Mouse (Mus musculus) liver, adult 2 months (tissue): ENCODE measurements around the gene Nr2f6. TPM values are rescaled to one million over a fixed set of nuclear protein-coding genes. Genes with fewer than 3 reads are reported as not detected.

Experiments used
- DNase-seq: peaks from one replicate; pipeline ENCODE4 v3.0.0-alpha.2; 2011; ENCODE audit warnings: low read depth, low spot score; ENCODE audit errors: extremely low read depth
- H3K27ac ChIP-seq: fragments of 200-500 bp; replicated peaks from 2 replicates; pipeline ENCODE4 v1.5.1; 2012; ENCODE audit warnings: low read depth, mild to moderate bottlenecking, control low read depth, inconsistent platforms, low read length; ENCODE audit not compliant: insufficient read depth
- H3K27me3 ChIP-seq: fragments of 200-500 bp; 2 replicates; pipeline ENCODE4 v1.6.1; 2012; ENCODE audit warnings: mild to moderate bottlenecking, moderate library complexity, low read length, inconsistent platforms; ENCODE audit not compliant: control insufficient read depth, insufficient read depth
- H3K36me3 ChIP-seq: fragments of 200-500 bp; 2 replicates; pipeline ENCODE4 v1.6.1; 2012; ENCODE audit warnings: low read length, inconsistent platforms; ENCODE audit not compliant: control insufficient read depth, insufficient read depth
- H3K4me1 ChIP-seq: fragments of 200-500 bp; 2 replicates; pipeline ENCODE4 v1.6.1; 2011; ENCODE audit warnings: low read length; ENCODE audit not compliant: control insufficient read depth, insufficient read depth
- H3K4me3 ChIP-seq: fragments of 200-500 bp; 2 replicates; pipeline ENCODE4 v1.5.1; 2011; ENCODE audit warnings: low read depth, mild to moderate bottlenecking, control low read depth, low read length, moderate library complexity; ENCODE audit not compliant: insufficient read depth
- H3K79me2 ChIP-seq: fragments of 200-500 bp; 2 replicates; pipeline ENCODE4 v1.6.1; 2012; ENCODE audit warnings: inconsistent platforms, mild to moderate bottlenecking, low read length, moderate library complexity; ENCODE audit not compliant: control insufficient read depth, insufficient read depth
- H3K9ac ChIP-seq: fragments of 200-500 bp; 2 replicates; pipeline ENCODE4 v1.6.1; 2012; ENCODE audit warnings: low read depth, mild to moderate bottlenecking, control low read depth, inconsistent platforms, low read length
- CTCF ChIP-seq: fragments of 200-500 bp; IDR thresholded peaks from 2 replicates; pipeline ENCODE4 v1.5.1; 2011; ENCODE audit warnings: low read depth, low read length, control low read depth
- POLR2A ChIP-seq: fragments of 200-500 bp; IDR thresholded peaks from 2 replicates; pipeline ENCODE4 v1.6.1; 2011; ENCODE audit warnings: low read length, control low read depth; ENCODE audit not compliant: insufficient read depth; ENCODE audit errors: extremely low read depth
- WGBS: fragments of 180-500 bp; shearing (Covaris S2); methylation state at CpG from one replicate; pipeline ENCODE4 v1.1.7; 2018; 5-methylcytosine and 5-hydroxymethylcytosine counted together
- polyA plus RNA-seq: library from polyadenylated mRNA; depleted of rRNA; stranded (reverse); fragments of >200 nt; gene quantifications from 2 replicates; pipeline ENCODE4 v1.2.3, GENCODE M21; 2012
- total RNA-seq: library from RNA; depleted of rRNA; stranded (reverse); fragments of >200 nt; gene quantifications from 2 replicates; pipeline ENCODE4 v1.2.3, GENCODE M21; 2014

Nr2f6 gene
- total and polyA plus RNA-seq, 2 experiments, result 73.9 to 319 TPM

DNA sequence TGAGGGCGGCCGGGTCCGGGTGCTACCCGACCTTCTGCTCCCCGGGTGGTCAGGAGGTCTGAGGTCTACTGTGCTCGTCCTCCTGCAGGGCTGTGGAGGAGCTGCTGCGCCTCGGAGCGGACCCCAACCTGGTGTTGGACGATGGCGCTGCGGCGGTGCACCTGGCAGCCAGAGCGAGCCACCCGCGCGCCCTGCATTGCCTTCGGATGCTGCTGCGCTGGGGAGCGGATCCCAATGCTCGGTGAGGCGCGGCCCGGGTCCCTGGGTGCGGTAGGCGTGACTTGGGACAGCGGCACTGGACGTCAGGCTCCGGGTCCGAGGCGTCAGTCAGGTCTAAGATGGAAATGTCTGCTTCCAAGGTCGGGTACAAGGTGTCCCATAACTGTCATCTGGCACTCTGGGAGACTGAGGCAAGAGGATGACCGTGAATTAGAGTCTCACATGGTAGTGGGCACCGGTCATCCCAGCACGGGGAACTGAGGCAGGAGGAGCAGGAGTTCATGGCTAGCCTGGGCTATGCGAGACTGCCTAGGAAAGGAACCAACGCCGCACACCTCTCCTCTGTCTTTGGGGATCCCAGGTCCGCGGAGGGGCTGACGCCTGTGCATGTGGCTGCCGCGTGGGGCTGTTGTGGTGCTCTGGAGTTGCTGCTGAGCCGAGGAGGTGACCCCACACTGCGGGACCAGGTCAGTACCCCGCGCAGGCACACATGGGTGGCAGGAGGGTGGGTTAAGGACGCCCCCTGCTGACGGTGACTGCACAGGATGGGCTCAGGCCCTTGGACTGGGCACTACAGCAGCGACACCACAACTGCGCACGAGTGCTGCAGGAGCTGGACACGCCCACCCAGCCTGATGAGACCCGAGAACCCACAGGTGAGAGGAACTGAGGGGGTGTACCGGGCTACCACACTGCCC, 24.6 kb upstream of the Nr2f6 start:
- peak; percentile 31 for DNase-seq
- under 1% methylated on average over 55 of the region's 55 CpGs for WGBS
- no peaks in the 10 kb centered on the region for H3K36me3 ChIP-seq
- no peak for TF ChIP-seq POLR2A
- peak; percentile 92 for TF ChIP-seq CTCF
- H3K27me3 ChIP-seq, result no peaks in the 10 kb centered on the region
- H3K4me1 ChIP-seq, result peaks cover 15% of the 10 kb centered on the region
- H3K4me3 ChIP-seq, result peak overlapping the region; percentile 25; the same call in 1 of the 2 replicates
- H3K9ac ChIP-seq, result 0 out of 2 replicates have a peak overlapping the region, but pooled peaks have one; percentile 9
- H3K79me2 ChIP-seq, result no peaks in the 10 kb centered on the region
- H3K27ac ChIP-seq, result no peak overlapping the region

DNA sequence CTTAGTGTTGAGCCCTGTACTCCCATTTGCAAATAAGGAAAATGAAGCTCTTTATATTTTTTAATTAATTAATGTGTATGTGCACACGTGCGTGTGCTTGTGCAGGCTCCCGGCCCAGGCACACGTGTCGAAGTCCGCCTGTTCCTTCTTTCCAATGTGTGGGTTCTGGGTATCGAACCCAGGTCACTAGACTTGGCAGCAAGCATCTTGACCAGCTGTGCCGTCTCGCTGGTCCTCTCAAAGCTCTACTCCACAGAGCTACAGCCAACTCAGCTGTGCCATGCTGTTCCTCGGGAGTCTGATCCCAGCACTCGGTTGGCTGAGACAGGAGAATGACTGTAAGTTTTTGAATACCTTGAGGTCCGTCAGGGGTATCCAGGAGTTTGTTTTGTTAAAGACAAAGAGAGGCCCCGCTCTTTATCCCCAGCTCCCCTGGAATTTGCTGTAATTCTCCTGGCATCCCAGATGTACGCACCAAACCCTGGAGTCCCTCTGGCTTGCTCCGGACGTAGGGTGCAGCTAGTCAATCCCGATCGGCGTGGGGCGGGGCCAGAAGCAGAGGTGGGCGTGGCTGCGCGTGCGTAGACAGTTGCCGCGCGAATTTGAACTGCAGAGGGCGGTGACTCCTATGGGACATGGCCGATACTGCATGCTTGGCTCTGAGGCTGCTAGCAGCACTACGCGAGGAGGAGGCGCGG, 23.8 kb upstream of the Nr2f6 start, which contains the start of gene Ankle1:
Gene Ankle1, plus strand, starts transcription at position 610 of the 698 bp plus-strand sequence.
- 4% methylated on average over 33 of the region's 33 CpGs for WGBS
- Histone ChIP-seq H3K4me1 (peaks cover 15% of the 10 kb centered on the region), H3K27ac (peak within 1 kb of the TSS; percentile 62), H3K27me3 (no peaks in the 10 kb centered on the region), H3K9ac (peak within 1 kb of the TSS; percentile 39), H3K4me3 (peak within 1 kb of the TSS; percentile 25), H3K79me2 (no peaks in the 10 kb centered on the region), H3K36me3 (no peaks in the 10 kb centered on the region)
- peak; percentile 81 for DNase-seq
- peak; percentile 81 for TF ChIP-seq POLR2A
- TF ChIP-seq CTCF, result peak; percentile 83

DNA sequence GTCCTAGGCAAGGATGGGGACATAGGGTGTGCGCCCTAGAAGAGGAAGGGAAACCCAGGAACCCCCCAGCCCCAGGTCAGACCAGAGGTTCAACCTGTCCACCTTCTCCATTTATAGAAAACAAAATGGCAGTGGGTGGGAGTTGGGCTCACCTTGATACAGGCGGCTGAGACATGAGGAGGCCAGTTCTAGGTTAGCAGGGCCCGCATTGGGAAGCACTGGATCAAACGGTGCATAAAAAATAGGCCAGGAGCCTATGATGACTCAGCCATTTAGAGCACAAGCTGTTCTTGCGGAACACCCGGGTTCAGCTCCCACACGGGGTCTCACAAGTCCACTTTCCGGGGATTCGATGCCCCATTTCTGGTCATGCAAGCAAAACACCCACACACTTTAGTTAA, 23.2 kb upstream of the Nr2f6 start:
- Histone ChIP-seq H3K27ac (peak overlapping the region; percentile 62), H3K4me1 (peaks cover 15% of the 10 kb centered on the region), H3K9ac (peak overlapping the region; percentile 14), H3K79me2 (no peaks in the 10 kb centered on the region), H3K36me3 (no peaks in the 10 kb centered on the region), H3K4me3 (peak overlapping the region; percentile 12; the same call in 1 of the 2 replicates), H3K27me3 (no peaks in the 10 kb centered on the region)
- WGBS, result 32% methylated on average over 9 of the region's 9 CpGs
- TF ChIP-seq POLR2A (no peak), CTCF (no peak)
- peak; percentile 69 for DNase-seq

DNA sequence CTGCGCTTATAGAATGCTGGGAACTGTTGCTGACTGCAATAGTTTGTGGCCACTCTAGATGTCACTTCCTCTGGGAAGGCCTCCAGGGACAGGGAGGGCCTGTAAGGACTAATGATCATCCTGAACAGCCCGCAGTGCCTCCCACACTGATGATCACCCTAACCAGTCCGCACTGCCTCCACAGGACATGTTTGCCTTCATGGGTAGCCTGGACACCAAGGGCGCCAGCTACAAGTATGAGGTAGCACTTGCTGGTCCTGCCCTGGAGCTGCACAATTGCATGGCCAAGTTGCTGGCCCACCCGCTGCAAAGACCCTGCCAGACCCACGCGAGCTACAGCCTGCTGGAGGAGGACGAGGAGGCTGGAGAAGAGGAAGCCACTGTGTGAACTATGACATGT, 22.3 kb upstream of the Nr2f6 start:
- no peak overlapping the region for H3K4me3 ChIP-seq
- WGBS, result 88% methylated on average over 8 of the region's 8 CpGs
- H3K79me2 ChIP-seq, result no peaks in the 10 kb centered on the region
- H3K4me1 ChIP-seq, result peaks cover 15% of the 10 kb centered on the region
- no peak for DNase-seq
- no peak overlapping the region for H3K27ac ChIP-seq
- H3K27me3 ChIP-seq, result no peaks in the 10 kb centered on the region
- H3K36me3 ChIP-seq, result no peaks in the 10 kb centered on the region
- no peak overlapping the region for H3K9ac ChIP-seq
- TF ChIP-seq POLR2A, result no peak
- no peak for TF ChIP-seq CTCF

DNA sequence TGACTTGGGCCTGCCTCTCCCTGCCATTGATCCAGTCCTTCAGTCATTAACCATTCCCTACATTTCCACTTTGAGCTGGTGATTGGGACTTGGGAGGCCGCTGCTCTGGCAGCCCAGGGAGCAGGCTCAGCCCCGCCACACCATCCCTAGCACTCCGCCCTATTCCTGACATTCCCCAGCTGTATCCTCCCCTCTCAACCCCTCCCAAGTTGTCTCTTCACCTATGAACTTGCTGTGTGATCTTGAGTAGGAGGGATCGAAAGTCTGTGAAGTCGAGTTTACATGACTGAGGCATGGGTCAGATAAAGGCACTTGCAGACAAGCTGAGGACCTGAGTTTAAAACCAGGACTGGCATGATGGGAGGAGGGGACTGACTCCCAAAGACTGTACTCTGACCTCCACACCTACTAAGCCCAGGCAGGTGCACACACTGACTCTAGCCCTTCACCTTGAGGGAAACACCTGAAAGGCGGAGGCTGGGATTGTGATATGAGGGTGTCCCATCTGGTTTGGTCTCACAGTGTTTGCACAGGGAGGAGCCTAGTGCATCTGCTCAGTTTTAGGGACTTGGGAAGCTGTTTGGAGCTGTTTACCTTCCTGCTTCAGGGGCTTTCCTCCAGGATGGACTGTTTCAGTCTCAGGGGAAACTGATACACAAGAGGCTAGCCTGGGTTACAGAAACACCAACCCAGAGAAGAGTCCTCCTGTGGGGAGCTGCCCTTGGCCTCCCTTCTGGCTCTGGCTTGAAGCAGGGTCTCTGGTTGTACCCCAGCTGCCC, 21.5 kb upstream of the Nr2f6 start:
- Histone ChIP-seq H3K27me3 (no peaks in the 10 kb centered on the region), H3K27ac (no peak overlapping the region), H3K4me1 (peaks cover 15% of the 10 kb centered on the region), H3K79me2 (no peaks in the 10 kb centered on the region), H3K9ac (no peak overlapping the region), H3K36me3 (peaks cover under 1% of the 10 kb centered on the region; the same call in 1 of the 2 replicates), H3K4me3 (no peak overlapping the region)
- WGBS, result 85% methylated on average over 6 of the region's 6 CpGs
- DNase-seq, result no peak
- no peak for TF ChIP-seq POLR2A
- TF ChIP-seq CTCF, result no peak
